Mouse (Mus musculus): ENCODE results near the gene Nfatc2.

GRCm38 (mm10) chr2:168500244-168500643 lies 101.2 kb downstream of the Nfatc2 start:
- no peak for TF ChIP-seq CTCF (IDR thresholded peaks at IDR 0.05; ENCODE audit: control insufficient read depth, insufficient read depth, insufficient read length)
- TF ChIP-seq USF1 (IDR thresholded peaks at IDR 0.05; ENCODE audit: low read depth), result no peak
- no peak for TF ChIP-seq MYOG (IDR thresholded peaks at IDR 0.05; ENCODE audit: control insufficient read depth, extremely low read depth, insufficient read length)

Measured in C2C12 (cell line).